Mouse (Mus musculus): ENCODE results near the gene Fam189a1.

Gene Fam189a1

DNA sequence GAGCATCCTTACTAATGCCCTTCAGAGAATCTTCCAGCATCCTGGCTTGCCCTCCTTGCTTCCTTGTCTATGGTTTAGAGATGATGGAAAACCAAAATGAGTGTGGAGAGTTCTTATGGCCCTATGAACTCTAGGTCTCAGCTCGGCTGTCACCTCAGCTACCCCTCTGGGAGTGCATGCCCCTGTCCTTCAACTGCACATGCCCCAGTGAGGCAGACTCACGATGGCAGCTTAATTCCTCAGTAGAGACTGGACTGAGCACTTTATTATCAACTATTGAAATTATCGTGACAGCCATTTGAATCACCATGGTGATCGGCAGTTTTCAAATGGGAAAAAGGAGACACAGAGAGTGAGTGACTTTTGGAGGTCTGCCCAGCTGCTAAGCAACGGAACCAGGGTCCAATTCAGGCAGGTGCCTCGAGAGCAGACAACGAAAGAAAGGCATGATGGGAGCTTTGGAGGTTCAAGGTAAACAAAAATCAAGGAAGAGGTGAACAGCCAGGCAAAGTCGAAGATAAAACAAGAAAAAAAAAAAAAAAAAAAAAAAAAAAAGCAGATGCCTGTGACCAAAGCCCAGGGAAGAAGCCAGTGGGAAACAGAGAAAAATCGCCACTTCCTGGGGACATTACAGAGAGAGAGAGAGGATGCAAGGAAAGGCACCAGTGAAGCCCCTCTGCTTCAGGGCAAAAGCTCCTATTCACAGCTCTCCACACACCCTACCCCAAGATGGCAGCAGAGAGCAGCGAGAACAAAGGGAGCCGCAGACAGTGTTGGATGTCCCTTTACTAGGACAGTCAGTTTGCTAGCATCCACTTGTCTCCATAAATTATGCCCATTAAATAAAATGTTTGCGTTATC lies 206.2 kb downstream of the Fam189a1 start:
- in situ Hi-C loops (cut with MboI) = no loop called here

- in situ Hi-C loops (cut with MboI) = no loop called here
These were observed 206.9 kb downstream of the Fam189a1 start for GRCm38 (mm10) chr7:64949465-64949864.

GRCm38 (mm10) chr7:64944686-64945085 lies 211.7 kb downstream of the Fam189a1 start:
- in situ Hi-C loops (cut with MboI) = no loop called here

- in situ Hi-C loops (cut with MboI) = no loop called here
These were observed 212.2 kb downstream of the Fam189a1 start for GRCm38 (mm10) chr7:64944175-64944574.

GRCm38 (mm10) chr7:64936927-64937326 lies 219.4 kb downstream of the Fam189a1 start:
- in situ Hi-C loops (cut with MboI) = no loop called here

GRCm38 (mm10) chr7:64934115-64934514 lies 222.3 kb downstream of the Fam189a1 start:
- in situ Hi-C loops (cut with MboI) = no loop called here

- in situ Hi-C loops (cut with MboI) = no loop called here
These were observed 225.4 kb downstream of the Fam189a1 start for GRCm38 (mm10) chr7:64930980-64931379.

- in situ Hi-C loops (cut with MboI) = no loop called here
These were observed 232.5 kb downstream of the Fam189a1 start for GRCm38 (mm10) chr7:64923918-64924317.

DNA sequence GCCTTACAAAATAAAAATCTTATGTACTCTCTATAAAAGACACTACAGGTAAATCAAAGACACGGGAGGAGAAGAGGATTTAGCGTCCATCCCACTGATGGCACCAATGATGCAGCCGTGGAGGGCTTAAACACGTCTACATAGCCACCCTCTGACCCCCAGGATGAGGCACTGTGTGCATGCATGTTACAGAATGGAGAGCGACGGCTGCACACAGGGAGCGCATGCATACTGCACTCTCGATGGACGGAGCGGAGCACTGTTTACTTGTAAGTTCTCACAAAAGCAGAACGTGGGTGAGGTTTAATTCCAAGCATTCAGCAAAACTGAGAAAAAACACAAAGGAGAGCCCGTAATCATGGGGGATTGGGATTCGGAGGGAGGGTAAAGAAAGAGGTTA lies 235.2 kb downstream of the Fam189a1 start:
- in situ Hi-C loops (cut with MboI) = no loop called here

- in situ Hi-C loops (cut with MboI) = no loop called here
These were observed 235.6 kb downstream of the Fam189a1 start for GRCm38 (mm10) chr7:64920735-64921134.

GRCm38 (mm10) chr7:64916654-64917053 lies 239.7 kb downstream of the Fam189a1 start:
- in situ Hi-C loops (cut with MboI) = no loop called here

DNA sequence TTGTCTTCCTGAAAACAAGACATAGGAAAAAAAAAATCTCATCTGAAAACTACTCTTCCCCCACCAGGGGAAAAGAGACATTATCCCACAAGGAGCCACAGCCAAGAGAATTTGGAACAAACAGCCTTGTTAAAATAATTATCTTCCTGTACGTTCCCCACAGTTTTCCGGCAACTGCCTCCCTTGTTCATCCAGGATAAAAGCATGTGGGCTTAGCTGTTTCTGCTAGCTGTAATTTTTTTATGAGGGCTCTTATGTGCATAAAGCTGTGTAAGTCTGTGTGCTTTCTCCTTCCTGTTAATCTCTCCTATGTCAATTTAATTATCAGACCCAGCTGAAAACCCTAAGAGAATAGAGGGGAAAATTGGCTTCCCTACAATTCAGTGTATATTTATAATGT lies 241.2 kb downstream of the Fam189a1 start:
- in situ Hi-C loops (cut with MboI) = no loop called here

DNA sequence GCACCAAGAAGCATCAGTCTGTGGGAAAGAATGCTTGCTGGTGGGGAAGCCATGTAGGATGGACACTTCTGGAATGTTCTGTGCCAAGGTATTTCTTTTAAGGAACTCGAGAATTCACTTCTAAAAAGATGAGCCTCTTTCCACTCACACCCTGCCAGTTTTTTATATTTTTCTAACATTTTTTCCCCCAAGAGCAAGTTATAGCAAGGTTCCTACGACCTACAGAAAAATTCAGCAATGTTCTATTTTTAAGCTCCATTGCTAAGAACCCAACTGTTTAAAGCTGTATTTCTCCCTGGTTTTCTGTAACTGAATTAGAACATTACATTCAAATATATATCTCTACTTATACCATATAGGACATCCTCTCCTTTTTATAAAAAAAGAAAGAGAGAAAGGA lies 244.4 kb downstream of the Fam189a1 start:
- in situ Hi-C loops (cut with MboI) = no loop called here

- in situ Hi-C loops (cut with MboI) = no loop called here
These were observed 246.2 kb downstream of the Fam189a1 start for GRCm38 (mm10) chr7:64910208-64910607.

- in situ Hi-C loops (cut with MboI) = no loop called here
These were observed 249.4 kb downstream of the Fam189a1 start for GRCm38 (mm10) chr7:64906955-64907354.

DNA sequence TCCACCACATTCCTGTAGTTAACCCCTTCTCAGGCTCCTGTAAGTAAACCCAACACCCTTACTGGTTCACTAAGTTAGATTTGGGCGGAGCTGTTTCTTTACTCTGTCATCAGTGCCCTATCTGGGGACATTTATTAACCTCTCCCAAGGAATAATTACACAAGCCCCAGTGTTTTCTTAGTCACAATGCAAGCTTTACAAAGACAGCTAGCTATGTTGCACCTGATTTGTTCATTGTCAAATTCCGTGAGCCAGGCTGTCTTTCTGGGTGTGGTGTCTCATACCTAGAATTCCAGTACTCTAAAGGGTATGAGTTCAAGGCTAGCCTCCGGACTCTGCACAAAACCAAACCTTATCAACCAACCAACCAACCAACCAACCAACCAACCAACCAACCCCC lies 250.9 kb downstream of the Fam189a1 start:
- in situ Hi-C loops (cut with MboI) = no loop called here

DNA sequence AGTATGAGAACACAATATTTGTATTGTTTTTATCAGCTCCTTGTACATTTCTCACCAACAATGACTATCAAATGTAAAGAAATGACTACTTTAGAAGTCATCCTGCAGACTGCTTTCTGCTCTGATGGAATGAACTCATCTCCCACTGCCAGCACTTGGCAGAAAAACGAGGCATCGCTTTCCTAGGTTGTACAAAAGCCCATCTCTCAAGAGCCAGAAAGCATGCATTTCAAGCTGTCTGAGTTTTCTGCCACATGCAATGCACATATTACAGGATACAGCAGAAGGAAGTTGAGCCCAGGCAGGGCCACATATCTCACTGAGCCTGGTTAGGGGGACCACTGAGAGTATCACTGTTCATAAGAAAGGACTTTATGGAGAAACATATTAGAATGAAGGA lies 256.1 kb downstream of the Fam189a1 start:
- in situ Hi-C loops (cut with MboI) = no loop called here

DNA sequence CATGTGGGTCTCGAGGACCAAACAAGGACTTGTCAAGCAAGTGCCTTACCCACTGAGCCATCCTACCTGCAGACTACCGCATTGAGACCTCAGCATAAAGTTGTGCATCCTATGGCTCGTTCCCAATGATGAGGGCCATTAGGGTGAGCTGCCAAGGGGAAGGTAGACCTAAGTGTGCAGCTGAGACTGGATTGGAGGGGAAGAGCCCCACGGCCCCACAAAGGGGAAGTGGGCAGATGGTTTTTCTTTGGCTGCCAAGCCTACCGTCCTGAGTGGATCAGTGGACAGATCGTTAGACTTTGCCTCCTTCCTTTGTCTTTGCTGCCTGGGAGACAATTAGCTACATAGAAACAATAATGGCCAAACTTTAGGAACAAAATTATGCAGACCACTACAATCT lies 259.8 kb downstream of the Fam189a1 start:
- in situ Hi-C loops (cut with MboI) = no loop called here

DNA sequence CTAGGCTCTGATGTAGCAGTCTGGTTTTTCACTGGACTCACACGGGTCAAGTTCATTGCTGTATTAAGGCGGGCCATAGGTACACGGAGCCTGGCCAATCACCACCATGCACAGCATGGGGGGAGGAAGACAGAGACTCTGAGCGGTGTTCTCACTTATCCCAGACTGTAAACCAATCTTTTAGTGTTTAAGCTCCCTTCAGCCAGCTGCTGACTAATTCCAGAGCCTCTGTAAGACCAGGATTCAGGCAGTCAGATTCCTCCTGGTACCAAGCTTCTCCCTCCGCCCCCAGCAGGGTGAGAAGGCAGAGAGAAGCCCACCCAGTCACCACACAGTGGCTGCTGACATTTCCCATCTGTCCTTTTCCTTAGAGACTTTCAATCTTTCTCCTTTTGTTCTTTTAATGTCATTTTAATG lies 260.7 kb downstream of the Fam189a1 start:
- in situ Hi-C loops (cut with MboI) = no loop called here

- in situ Hi-C loops (cut with MboI) = no loop called here
These were observed 265.2 kb downstream of the Fam189a1 start for GRCm38 (mm10) chr7:64891139-64891538.

DNA sequence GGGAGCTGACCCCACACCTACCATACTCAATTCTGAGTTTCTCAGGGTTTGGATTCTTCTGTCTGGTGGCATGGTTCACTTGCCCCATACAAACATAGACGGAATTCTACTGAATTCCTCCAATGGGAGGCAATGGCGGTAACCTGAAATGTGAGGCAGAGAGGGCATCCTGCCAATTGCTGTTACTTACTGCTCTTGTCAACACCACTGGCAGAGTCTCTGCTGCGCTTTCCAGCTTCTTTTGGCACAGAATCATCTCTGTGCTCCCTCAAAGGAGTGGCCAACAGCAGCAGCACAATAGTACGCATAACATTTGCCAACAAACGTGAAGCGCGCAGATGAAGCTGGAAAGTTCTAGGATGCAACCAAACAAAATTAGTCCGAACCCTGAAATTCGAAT lies 266.5 kb downstream of the Fam189a1 start:
- in situ Hi-C loops (cut with MboI) = no loop called here

- in situ Hi-C loops (cut with MboI) = no loop called here
These were observed 272.0 kb downstream of the Fam189a1 start for GRCm38 (mm10) chr7:64884187-64884862.

DNA sequence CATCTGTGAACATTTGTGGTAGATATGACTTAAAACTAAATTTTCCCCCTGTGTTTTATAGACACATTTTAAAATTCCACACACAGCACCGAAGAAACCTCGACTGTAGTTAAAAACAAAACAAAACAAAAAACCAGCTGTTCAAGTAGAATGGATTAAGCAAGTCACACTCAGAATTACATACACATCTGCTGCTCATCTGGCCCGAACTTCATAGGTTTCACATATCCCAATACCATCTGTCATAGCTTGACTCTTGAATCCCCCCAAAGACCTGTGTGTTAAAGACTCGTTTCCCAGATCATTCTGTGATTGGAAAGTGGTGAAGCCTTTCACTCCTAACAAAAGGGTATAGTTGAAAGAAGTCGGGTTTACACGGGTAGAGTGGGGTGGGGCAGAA lies 274.1 kb downstream of the Fam189a1 start:
- in situ Hi-C loops (cut with MboI) = no loop called here

Data from mature B cell (primary cell).